Mouse (Mus musculus) spleen, postnatal 14 days (tissue): ENCODE measurements around the gene A430078G23Rik.
"Not testable (repeated sequence)": the region's sequence is repeated elsewhere in the genome, so short reads cannot be mapped to it uniquely, and the experiment has no call there.

Experiments used
- DNase-seq, 2 experiments: peaks; one replicate each; pipeline ENCODE4 v3.0.0; 2021 to 2022; ENCODE audit warnings: low spot score in 2 of 2

The A430078G23Rik gene

GRCm38 (mm10) chr8:3353189-3353810, at the start of gene A430078G23Rik:
A430078G23Rik (plus strand) TSS chr8:3353415.
- peak; percentile 58 to 63 for DNase-seq

- DNase-seq: not testable (repeated sequence)
Measured at GRCm38 (mm10) chr8:3308205-3308800, 44.9 kb upstream of the A430078G23Rik start.

- no peak for DNase-seq
Measured at GRCm38 (mm10) chr8:3309636-3310035, 43.6 kb upstream of the A430078G23Rik start.

GRCm38 (mm10) chr8:3311482-3311881, 41.7 kb upstream of the A430078G23Rik start:
- DNase-seq: no peak

GRCm38 (mm10) chr8:3313417-3313816, 39.8 kb upstream of the A430078G23Rik start:
- not testable (repeated sequence) for DNase-seq

GRCm38 (mm10) chr8:3313843-3314242, 39.4 kb upstream of the A430078G23Rik start:
- no peak for DNase-seq

GRCm38 (mm10) chr8:3314345-3314744, 38.9 kb upstream of the A430078G23Rik start:
- no peak for DNase-seq

GRCm38 (mm10) chr8:3316585-3316984, 36.6 kb upstream of the A430078G23Rik start:
- DNase-seq: no peak

- not testable (repeated sequence) for DNase-seq
Measured at GRCm38 (mm10) chr8:3319267-3319666, 33.9 kb upstream of the A430078G23Rik start.

- DNase-seq: no peak
Measured at GRCm38 (mm10) chr8:3324253-3324652, 29.0 kb upstream of the A430078G23Rik start.

- no peak for DNase-seq
Measured at GRCm38 (mm10) chr8:3327056-3327455, 26.2 kb upstream of the A430078G23Rik start.

- DNase-seq: no peak
Measured at GRCm38 (mm10) chr8:3327538-3328245, 25.5 kb upstream of the A430078G23Rik start.

- DNase-seq: peak in 1 of 2 experiments; percentile 24
Measured at GRCm38 (mm10) chr8:3330662-3331061, 22.6 kb upstream of the A430078G23Rik start.

GRCm38 (mm10) chr8:3331692-3332091, 21.5 kb upstream of the A430078G23Rik start:
- no peak for DNase-seq

GRCm38 (mm10) chr8:3335881-3336280, 17.3 kb upstream of the A430078G23Rik start:
- DNase-seq: no peak

- peak in 1 of 2 experiments; percentile 50 for DNase-seq
Measured at GRCm38 (mm10) chr8:3336658-3337524, 16.3 kb upstream of the A430078G23Rik start.

GRCm38 (mm10) chr8:3337525-3337824, 15.7 kb upstream of the A430078G23Rik start:
- not testable (repeated sequence) for DNase-seq

GRCm38 (mm10) chr8:3337971-3338370, 15.2 kb upstream of the A430078G23Rik start:
- DNase-seq: no peak

GRCm38 (mm10) chr8:3340711-3341110, 12.5 kb upstream of the A430078G23Rik start:
- DNase-seq: not testable (repeated sequence)

- no peak for DNase-seq
Measured at GRCm38 (mm10) chr8:3345337-3345736, 7.9 kb upstream of the A430078G23Rik start.

- DNase-seq: no peak
Measured at GRCm38 (mm10) chr8:3346691-3347413, 6.4 kb upstream of the A430078G23Rik start.
